Mouse (Mus musculus): ENCODE results near the gene Car5a. TPM values are rescaled to one million over a fixed set of nuclear protein-coding genes. Genes with fewer than 3 reads are reported as not detected.

Gene Car5a
- polyA plus RNA-seq, 2 experiments = 0.87 to 1.3 TPM

- DNase-seq (ENCODE audit: low read depth in 3 of 3, low spot score in 3 of 3) (no peak), ATAC-seq (ENCODE audit: insufficient read depth) (no peak)
- Histone ChIP-seq H3K4me1 (replicated peaks; ENCODE audit: control insufficient read depth in 2 of 2, insufficient read depth in 2 of 2, low read length in 1 of 2) (0 out of 4 replicates have a peak, but pooled peaks cover 0 to 2% of the 10 kb centered on the region in 2 experiments), H3K27me3 (ENCODE audit: control insufficient read depth, insufficient read depth, low read length) (no peaks in the 10 kb centered on the region), H3K4me3 (ENCODE audit: insufficient read depth in 1 of 2, low read depth in 2 of 2, low read length in 2 of 2) (no peak overlapping the region), H3K4me2 (ENCODE audit: low read depth) (no peak overlapping the region), H3K27ac (no peak overlapping the region), H3K36me3 (replicated peaks; ENCODE audit: control insufficient read depth, insufficient read depth, low read depth) (peaks cover 58% of the 10 kb centered on the region), H3K9ac (replicated peaks) (no peak overlapping the region), H3K9me3 (ENCODE audit: control insufficient read depth, low read length) (no peaks in the 10 kb centered on the region)
- WGBS (ENCODE audit: insufficient replicate concordance) = 88% methylated on average over 5 of the region's 5 CpGs
- TF ChIP-seq EP300 (IDR thresholded peaks at IDR 0.05; ENCODE audit: low read depth) (no peak), CTCF (IDR thresholded peaks at IDR 0.05; ENCODE audit: low read depth) (no peak)
Measured at GRCm38 (mm10) chr8:121881921-121882320, 62.8 kb downstream of the Car5a start.

- H3K4me2 ChIP-seq (ENCODE audit: low read depth) = no peak overlapping the region
- DNase-seq (ENCODE audit: low read depth in 3 of 3, low spot score in 3 of 3) = no peak
Measured at GRCm38 (mm10) chr8:121880818-121881217, 63.9 kb downstream of the Car5a start.

GRCm38 (mm10) chr8:121879712-121880111 lies 65.0 kb downstream of the Car5a start:
- Histone ChIP-seq H3K4me2 (ENCODE audit: low read depth) (no peak overlapping the region), H3K27me3 (ENCODE audit: control insufficient read depth, insufficient read depth, low read length) (no peaks in the 10 kb centered on the region), H3K36me3 (replicated peaks; ENCODE audit: control insufficient read depth, insufficient read depth, low read depth) (peaks cover 36% of the 10 kb centered on the region), H3K9me3 (ENCODE audit: control insufficient read depth, low read length) (no peaks in the 10 kb centered on the region), H3K4me3 (ENCODE audit: insufficient read depth in 1 of 2, low read depth in 2 of 2, low read length in 2 of 2) (no peak overlapping the region), H3K4me1 (replicated peaks; ENCODE audit: control insufficient read depth in 2 of 2, insufficient read depth in 2 of 2, low read length in 1 of 2) (peaks cover 0 to 11% of the 10 kb centered on the region in 2 experiments; a peak in 2 of 4 replicates), H3K27ac (no peak overlapping the region), H3K9ac (replicated peaks) (no peak overlapping the region)
- 88% methylated on average over 3 of the region's 3 CpGs for WGBS (ENCODE audit: insufficient replicate concordance)
- no peak for DNase-seq (ENCODE audit: low read depth in 3 of 3, low spot score in 3 of 3)
- no peak for ATAC-seq (ENCODE audit: insufficient read depth)
- TF ChIP-seq EP300 (IDR thresholded peaks at IDR 0.05; ENCODE audit: low read depth) (no peak), CTCF (IDR thresholded peaks at IDR 0.05; ENCODE audit: low read depth) (no peak)

More at GRCm38 (mm10) chr8:121880818-121881217, 63.9 kb downstream of the Car5a start:
- H3K9me3 ChIP-seq (ENCODE audit: control insufficient read depth, low read length) = no peaks in the 10 kb centered on the region
- H3K36me3 ChIP-seq (replicated peaks; ENCODE audit: control insufficient read depth, insufficient read depth, low read depth) = peaks cover 47% of the 10 kb centered on the region
- 70% methylated on average over 1 of the region's 1 CpGs for WGBS (ENCODE audit: insufficient replicate concordance)
- H3K27me3 ChIP-seq (ENCODE audit: control insufficient read depth, insufficient read depth, low read length) = no peaks in the 10 kb centered on the region
- 0 out of 4 replicates have a peak, but pooled peaks cover 0 to 2% of the 10 kb centered on the region in 2 experiments for H3K4me1 ChIP-seq (replicated peaks; ENCODE audit: control insufficient read depth in 2 of 2, insufficient read depth in 2 of 2, low read length in 1 of 2)
- TF ChIP-seq EP300 (IDR thresholded peaks at IDR 0.05; ENCODE audit: low read depth) (no peak), CTCF (IDR thresholded peaks at IDR 0.05; ENCODE audit: low read depth) (no peak)
- no peak overlapping the region for H3K27ac ChIP-seq
- ATAC-seq (ENCODE audit: insufficient read depth) = no peak
- H3K9ac ChIP-seq (replicated peaks) = no peak overlapping the region
- H3K4me3 ChIP-seq (ENCODE audit: insufficient read depth in 1 of 2, low read depth in 2 of 2, low read length in 2 of 2) = no peak overlapping the region

GRCm38 (mm10) chr8:121877828-121878480 lies 66.8 kb downstream of the Car5a start:
- no peak for ATAC-seq (ENCODE audit: insufficient read depth)
- 81% methylated on average over 7 of the region's 7 CpGs for WGBS (ENCODE audit: insufficient replicate concordance)
- Histone ChIP-seq H3K27ac (no peak overlapping the region), H3K9me3 (ENCODE audit: control insufficient read depth, low read length) (no peaks in the 10 kb centered on the region), H3K4me3 (ENCODE audit: insufficient read depth in 1 of 2, low read depth in 2 of 2, low read length in 2 of 2) (no peak overlapping the region), H3K9ac (replicated peaks) (no peak overlapping the region), H3K4me2 (ENCODE audit: low read depth) (no peak overlapping the region), H3K36me3 (replicated peaks; ENCODE audit: control insufficient read depth, insufficient read depth, low read depth) (peaks cover 19% of the 10 kb centered on the region), H3K4me1 (replicated peaks; ENCODE audit: control insufficient read depth in 2 of 2, insufficient read depth in 2 of 2, low read length in 1 of 2) (peaks cover 0 to 11% of the 10 kb centered on the region in 2 experiments; a peak in 2 of 4 replicates), H3K27me3 (ENCODE audit: control insufficient read depth, insufficient read depth, low read length) (no peaks in the 10 kb centered on the region)
- TF ChIP-seq EP300 (IDR thresholded peaks at IDR 0.05; ENCODE audit: low read depth) (no peak), CTCF (IDR thresholded peaks at IDR 0.05; ENCODE audit: low read depth) (no peak; the same call in 1 of the 2 replicates)
- no peak for DNase-seq (ENCODE audit: low read depth in 3 of 3, low spot score in 3 of 3)

GRCm38 (mm10) chr8:121877212-121877611 lies 67.5 kb downstream of the Car5a start:
- no peak overlapping the region for H3K9ac ChIP-seq (replicated peaks)
- H3K4me3 ChIP-seq (ENCODE audit: insufficient read depth in 1 of 2, low read depth in 2 of 2, low read length in 2 of 2) = no peak overlapping the region
- WGBS (ENCODE audit: insufficient replicate concordance) = 24% methylated on average over 5 of the region's 5 CpGs
- DNase-seq (ENCODE audit: low read depth in 3 of 3, low spot score in 3 of 3) = no peak
- no peaks in the 10 kb centered on the region for H3K9me3 ChIP-seq (ENCODE audit: control insufficient read depth, low read length)
- peaks cover 11% of the 10 kb centered on the region for H3K36me3 ChIP-seq (replicated peaks; ENCODE audit: control insufficient read depth, insufficient read depth, low read depth)
- H3K27me3 ChIP-seq (ENCODE audit: control insufficient read depth, insufficient read depth, low read length) = no peaks in the 10 kb centered on the region
- H3K4me2 ChIP-seq (ENCODE audit: low read depth) = no peak overlapping the region
- H3K4me1 ChIP-seq (replicated peaks; ENCODE audit: control insufficient read depth in 2 of 2, insufficient read depth in 2 of 2, low read length in 1 of 2) = peaks cover 0 to 11% of the 10 kb centered on the region in 2 experiments; a peak in 2 of 4 replicates
- no peak for TF ChIP-seq EP300 (IDR thresholded peaks at IDR 0.05; ENCODE audit: low read depth)
- TF ChIP-seq CTCF (IDR thresholded peaks at IDR 0.05; ENCODE audit: low read depth) = no peak
- no peak overlapping the region for H3K27ac ChIP-seq
- ATAC-seq (ENCODE audit: insufficient read depth) = no peak
